Mouse (Mus musculus) cerebellum, adult 9-11 months (tissue): ENCODE measurements at regions not wholly inside any gene's neighbourhood (a gene's known extent, or its start where the extent isn't known, plus 50 kb on each side); places are given as distances from the start of the nearest gene placed in this dataset.

ENCODE experiments used
- DNase-seq: peaks from one replicate; pipeline ENCODE4 v3.0.0; 2022

DNA sequence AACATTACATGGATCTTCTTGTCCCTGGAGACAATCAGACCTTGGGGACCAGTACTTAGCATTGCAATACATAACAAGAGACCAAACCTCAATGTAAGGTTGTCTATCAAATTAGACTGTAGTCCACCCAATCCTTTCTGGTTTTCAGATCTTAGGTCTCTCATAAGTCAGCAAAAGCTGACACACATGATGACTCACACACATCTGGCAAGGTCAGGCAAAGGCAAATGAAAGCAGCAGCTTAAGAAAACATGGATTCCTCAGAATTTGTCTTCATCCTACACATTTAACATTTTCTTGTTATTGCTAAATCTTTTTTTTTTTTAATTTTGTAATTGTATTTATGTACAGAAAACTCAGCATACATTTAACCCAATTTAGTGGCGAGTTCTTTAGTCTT, 52.0 kb downstream of the Gm11983 start:
- no peak for DNase-seq

DNA sequence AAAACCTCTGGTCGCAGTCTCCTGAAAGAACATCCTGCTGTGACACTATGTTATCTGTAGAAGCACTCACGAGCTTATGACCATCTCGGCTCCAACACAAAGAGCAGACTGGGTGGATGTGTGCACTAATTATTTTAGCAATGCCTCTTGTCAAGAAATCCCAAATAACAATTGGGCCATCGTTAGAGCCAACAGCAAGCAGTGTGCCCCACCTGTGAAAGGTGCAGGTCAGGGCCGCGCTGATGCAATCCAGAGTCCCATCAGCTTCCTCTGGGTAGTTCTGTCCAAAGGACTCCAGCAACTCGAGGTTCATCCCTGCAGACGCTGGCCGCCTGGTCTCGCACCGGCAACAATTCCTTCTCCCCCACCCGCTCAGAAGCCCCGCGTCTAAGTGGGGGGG, 54.6 kb downstream of the Gm11983 start:
- DNase-seq, result no peak

DNA sequence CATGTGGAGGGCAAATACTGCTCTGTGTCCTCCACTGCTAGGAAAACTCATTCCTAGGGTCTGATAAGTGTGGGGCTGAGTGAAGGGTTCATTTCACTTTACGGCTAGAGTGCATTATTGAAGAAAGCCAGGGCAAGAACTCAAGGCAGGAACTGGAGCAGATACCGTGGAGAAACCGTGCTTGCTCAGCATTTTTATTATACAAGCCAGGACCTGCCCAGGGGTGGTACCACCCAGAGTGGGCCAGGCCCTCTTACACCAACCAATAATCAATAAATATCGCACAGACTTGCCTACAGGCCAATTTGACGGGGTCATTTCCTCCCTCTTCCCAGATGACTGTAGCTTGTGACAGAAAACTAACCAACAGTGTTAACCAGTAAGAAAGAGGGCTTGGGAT, 57.7 kb downstream of the Gm11983 start:
- no peak for DNase-seq

DNA sequence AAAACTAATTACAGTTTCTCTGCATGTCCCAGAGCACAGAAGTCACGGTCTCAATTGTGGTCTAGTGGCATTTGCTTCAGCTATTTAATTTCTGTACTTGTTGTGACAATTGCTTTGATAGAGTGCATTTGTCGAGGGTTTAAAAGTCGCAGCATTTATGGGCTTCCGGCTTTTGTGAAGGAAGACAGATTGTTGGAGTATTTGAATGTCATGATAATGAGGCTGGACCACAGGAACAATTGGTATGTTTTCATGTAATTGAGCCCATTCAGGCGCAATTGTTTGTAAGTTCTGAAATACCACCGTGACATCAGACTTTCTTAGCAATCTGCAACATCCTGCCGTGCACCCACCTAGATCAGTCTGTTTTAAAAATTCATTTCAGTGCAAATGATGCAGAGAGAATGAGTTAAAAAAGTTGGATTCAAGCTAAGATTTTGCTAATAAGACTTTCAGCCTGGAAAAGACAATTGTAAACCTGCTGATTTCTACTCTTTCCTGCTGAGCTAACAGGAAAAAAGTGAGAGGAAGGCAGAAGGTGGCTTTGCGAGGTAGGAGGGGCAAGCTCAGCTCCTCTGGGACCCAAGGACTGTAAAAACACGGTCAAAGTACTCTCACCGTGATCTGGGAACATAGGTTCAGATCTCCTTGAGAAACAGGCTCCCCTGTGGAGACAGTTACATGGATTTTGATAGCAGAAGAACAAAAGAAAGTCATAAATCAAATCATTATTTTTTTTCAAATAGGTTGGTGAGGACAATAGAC, 58.7 kb downstream of the Gm11983 start:
- no peak for DNase-seq

DNA sequence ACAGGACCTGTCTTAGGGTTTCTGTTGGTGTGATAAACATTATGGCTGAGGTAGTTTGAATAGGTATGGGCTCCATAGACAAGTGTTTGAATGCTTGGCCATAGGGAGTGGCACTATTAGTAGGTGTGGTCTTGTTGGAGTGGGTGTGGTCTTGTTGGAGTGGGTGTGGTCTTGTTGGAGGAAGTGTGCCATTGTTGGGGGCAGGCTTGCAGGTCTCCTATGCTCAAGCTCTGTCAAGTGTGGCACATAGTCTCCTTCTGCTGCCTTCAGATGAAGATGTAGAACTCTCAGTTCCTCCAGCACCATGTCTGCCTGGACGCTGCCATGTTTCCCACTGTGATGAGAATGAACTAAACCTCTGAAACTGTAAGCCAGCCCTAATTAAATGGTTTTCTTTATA, 59.9 kb downstream of the Gm11983 start:
- DNase-seq, result no peak

DNA sequence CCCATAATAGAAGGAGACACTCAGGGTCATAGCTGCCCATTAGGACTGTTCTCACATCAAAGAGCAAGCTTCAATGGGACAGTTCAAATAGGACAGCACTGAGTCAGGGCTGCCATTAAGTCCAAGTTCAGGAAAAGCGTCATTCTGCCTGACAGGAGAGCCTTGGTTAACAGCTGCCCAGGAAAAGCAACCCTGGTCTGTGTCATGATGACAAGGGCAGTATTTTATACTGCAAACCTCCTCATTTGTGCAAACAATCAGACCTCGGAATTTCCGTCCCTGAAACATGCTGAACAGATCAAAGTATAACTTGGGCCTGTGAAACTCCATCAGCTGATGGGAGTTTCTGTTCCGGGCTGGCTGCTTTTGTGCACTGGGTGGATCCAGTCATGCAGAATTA, 62.8 kb downstream of the Gm11983 start:
- no peak for DNase-seq

DNA sequence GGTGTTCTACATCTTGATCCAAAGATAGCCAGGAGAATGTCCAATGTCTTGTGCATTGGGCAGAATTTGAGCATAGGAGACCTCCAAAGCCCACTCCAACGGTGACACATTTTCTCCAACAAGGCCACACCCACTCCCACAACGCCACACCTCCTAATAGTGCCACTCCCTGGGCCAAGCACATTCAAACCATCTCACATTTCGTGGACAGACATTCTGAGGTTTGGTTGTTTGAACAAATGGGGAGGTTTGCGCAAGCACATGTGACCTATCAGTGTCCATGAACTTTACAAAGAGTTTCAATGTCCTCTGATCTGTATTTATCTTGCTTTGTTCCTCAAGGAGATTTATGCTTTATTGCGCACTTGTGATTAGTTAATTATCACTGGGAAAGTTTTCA, 63.5 kb downstream of the Gm11983 start:
- no peak for DNase-seq

DNA sequence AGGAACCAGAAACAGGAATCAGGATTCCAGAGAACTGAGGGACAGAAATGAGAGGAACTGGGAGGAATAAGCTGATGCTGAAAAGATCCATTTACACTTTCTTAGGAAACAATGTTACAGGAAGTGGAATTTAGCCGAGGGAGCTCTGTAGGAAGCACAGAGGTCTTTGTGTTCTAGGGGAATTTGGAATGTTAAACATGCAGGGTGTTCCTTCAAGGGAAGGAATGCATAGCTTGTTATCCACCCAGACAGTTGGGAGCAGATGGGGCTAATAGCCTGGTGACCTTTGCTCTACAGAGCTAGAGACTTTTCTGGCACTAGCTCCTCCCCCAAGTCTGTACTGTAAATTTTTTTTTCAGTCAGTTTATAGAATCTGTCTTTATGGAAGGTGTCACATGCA, 64.1 kb downstream of the Gm11983 start:
- no peak for DNase-seq

DNA sequence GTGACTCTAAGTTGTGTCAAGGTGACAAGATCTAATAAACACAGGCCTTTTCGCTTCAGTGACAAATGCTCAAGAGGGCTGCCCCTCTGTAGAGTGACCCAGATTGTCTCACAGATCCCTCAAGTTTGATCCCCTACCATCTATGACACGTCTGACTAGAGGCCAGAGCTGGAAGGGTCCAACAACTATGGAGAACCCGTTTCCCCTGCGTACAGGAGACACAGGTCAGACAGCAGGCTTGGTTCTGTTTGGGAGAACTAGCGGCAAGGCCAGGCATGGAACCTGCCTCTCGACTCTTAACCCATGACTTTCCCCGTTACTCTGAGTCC, 68.1 kb downstream of the Gm11983 start:
- DNase-seq, result no peak

DNA sequence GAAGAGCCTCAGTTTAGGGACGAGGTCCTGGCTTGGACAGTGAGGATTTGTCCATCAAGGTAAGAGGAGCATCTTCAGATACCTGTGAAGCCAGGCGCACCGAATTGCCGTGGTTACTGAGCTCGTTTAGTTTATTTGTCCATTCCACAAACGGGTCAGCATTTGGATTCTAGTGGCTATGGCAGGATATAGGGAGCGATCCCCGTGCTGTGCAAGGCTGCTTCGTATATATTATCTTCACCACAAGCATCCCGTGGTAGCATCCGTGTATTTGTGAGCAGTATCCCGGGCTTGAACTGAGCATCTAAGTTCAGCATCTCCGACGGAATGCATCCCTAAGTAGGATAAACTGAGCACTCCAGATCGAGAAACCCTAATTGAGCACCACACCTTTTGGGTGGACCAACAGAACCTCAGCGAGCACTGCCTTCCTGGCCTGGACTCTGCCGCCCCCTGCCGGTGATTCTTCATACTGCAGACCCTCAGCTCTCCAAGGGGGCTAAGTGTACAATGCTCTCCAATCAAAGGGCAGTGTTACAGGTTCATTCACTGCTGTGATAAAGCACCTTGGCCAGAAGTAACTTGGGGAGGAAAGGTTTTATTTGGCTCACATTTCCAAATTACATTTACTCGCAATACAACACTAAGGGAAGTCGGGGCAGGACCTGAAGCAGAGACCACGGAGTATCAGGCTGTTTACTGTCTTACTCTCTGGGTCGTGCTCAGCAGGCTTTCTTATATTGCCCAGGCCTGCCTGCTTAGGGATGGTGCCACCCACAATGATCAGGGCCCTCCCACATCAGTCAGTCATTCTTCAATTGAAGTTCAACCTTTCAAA, 68.6 kb downstream of the Gm11983 start:
- peak; percentile 77 for DNase-seq

DNA sequence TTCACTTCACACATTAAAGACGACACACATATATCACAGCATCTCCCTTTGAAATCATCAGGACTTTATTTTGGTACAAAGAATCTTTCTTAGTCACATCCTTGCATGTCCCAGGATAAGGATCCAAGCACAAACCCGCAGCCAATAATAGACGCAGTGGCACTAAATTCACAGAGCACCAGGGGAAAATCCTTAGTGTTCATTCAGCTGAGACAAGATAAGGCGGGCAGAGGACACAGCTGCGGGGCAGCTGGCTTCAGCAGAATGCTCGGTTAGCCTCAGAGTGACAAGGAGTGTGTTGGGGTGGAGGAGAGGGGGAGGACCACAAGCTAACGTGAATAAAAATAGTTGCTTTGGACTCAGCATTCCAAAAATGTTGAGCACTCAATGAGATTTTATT, 70.7 kb downstream of the Gm11983 start:
- DNase-seq, result no peak

DNA sequence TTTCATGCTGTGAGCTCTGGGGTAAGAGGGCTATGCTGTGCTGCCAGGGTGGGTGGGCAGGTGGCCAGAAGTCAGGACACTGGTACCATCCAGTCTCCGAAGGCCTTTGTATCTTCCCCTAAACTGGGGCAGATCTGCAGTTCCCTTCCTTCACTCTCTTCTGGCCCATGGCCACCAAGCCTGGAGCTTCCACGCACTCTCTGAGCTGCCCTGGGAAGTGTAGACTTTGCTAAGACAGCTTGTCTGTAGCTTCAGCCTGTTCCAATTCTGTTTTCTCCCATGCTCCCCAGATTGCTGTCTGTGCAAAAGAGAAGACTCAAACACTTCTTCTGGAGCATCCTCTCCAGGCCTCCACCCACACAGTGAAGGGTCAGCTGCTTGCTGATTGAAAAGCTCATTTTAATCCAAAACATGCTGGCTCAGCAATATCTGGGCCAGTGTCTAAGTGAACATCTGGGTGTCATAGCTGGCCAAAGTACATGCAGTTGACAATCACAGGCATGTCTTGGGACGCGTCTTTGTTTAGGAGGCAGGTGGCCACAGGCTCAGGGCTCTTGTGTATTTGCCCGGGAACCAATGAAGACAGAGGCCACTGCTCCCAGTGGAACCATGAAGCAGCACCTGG, 72.0 kb downstream of the Gm11983 start:
- no peak for DNase-seq

DNA sequence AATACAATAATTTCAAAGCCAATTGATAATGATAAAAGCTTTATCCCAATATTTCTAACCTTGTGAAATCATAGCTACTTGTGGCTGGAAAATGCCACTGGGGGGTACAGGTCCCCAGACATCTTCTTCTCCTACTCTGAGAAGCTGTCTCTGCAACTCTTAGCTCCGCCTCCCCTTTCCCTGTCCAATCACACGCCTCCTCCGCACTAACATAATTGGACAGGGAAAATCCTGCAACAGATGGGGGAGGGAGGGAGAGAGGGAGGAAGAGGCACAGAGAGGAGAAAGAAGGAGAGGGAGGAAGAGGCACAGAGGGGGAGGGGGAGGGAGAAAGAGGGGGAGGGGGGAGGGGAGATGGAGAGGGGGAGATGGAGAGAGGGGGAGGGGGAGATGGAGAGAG, 73.3 kb downstream of the Gm11983 start:
- DNase-seq, result no peak

DNA sequence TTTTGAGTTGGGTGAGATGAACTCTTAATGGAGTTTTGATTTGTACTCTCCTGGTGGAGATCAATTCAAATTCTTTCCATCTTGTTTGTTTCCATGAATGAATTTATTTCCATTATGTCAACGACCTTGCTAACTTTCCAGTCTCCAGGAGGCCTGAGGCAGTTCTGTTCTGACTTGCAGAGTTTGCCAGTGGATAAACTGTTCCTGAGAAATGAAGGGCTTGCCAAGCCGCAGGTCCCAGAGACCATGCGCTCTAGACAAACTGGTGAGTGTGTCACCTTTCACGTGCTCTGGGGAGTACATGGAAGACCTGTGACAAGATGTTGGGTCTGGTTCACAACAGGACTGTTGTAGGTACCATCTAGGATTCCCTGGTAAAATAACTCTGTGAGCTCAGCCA, 74.5 kb downstream of the Gm11983 start:
- DNase-seq, result no peak

DNA sequence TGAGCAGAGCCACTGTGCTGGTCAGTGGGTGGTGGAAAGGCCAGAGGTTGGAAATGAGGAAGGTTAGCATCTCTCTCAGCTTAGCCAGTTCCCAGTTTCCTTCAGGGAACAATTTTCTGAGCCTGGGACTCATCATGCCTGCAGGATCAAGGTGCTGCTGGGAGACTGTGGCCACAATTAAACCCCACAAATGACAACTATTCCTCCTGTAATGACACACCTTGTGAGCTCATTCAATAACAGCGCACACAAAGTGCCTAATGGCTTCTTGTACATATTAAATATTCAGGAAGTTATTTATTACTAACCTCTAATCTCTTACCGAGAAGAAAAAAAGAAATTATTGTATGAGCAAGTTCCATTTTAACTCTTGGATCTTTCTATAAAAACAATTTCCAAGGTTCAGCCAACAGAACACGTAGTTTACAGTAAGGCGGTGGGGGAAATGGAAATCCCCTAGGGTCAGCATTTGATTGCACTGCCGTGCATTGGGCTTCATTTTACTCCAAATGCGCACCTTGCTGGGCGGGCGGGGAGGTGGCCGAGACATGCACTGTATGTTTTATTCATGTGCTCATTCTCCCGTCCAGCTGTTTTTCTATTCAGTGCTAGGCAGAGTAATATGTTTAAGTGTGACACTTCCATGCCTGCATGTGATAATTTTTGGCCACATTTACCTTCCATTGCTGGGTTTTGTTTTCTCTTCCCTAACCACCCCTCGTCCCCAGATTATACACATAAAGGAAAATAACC, 75.4 kb downstream of the Gm11983 start:
- DNase-seq, result no peak

DNA sequence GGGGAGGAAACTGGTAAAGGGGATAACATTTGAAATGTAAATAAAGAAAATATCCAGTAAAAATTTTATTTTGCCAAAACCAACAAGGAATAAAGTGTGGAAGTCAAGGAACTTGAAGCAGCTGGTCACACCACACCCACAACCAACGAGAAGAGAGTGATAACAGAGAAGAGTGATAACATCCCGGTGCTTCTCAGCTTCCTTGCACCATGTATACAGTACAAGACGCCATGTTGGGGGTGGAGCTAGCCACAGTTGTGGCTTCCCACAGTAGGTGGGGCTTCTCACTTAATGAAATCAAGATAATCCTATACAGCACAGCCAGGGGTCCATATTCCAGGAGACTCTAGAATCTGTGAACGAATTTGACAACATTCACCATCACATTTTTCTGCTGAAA, 77.9 kb downstream of the Gm11983 start:
- no peak for DNase-seq

DNA sequence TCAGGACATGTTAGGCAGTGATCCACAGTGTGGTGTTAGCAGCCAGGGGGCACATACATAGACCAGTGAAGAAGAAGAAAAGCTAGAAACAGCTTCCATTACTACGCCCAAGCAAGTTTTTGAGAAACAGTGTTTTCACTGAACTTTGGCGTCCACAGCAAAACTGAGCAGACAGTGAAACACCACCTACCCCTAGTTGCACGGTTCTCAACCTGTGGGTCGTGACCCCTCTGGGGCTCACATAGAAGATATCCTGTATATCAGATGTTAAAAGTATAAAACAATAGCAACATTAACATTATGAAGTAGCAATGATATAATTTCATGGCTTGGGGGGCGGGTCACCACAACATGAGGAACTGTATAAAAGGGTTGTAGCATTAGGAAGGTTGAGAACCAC, 81.1 kb downstream of the Ramp3 start:
- no peak for DNase-seq

DNA sequence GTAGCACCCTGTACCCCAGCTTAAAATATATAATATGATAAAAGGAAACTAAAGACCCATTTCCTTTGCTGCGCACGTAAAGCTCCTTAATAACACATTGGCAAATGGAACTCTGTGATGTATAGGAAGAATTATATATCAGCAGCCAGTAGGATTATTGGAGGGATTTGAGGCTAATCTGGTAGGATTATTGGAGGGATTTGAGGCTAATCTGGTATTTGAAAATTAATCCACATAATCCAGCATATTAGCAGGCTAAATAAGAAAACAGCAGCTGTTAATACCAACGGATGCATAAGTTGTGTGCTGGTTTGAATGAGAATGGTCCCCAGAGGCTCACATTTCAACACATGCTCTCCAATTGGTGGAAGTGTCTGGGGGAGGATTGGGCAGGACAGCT, 80.3 kb downstream of the Ramp3 start:
- DNase-seq, result no peak

DNA sequence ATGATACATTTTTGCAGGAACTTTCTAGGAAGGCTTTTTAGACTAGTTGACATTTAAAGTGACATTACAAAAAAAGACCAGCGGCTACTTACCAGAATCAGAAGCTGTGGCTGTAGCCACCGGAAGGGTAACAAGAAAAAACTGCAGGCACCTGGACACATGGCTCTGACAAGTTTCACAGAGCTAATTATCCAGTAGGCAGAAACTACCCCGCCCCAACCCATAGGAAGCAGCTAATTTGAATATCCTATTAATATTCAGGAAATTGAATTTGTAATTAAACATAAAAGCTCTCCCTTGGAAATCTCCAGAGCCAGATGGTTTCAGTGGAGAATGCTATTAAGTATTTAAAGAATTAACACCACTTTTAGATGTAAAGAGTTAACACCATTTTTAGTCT, 79.8 kb downstream of the Ramp3 start:
- no peak for DNase-seq

DNA sequence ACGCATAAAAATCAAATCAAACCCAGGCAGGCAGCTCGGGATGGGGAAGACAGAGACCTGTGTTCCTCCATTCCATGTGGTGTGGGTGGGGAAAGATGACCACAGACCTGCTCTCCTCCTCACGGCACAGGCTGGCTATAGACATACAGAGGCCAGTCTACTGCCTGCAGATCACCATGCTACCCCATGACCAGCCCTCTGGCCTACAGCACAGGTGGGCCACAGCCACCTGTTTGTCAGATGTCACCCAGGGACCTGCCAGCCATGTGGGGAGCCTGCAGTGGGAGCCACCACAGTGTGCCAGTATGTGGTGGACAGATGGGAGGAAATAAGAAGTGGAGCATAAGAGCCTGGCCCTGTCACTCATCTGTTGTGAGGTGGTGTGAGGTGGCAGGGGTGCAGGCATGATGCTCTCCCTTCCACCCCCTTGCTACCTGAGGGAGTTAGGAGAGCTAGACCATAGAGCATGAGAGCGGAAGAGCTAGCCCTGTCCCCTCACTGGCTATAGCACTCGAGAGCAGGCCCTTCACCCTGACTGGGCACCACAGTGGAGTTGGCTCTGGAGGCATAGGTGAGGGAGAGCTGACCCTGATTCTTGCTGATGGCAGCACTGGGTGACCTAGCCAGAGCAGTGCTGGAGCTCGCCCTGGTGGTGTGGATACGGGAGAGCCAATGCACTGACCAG, 76.6 kb downstream of the Ramp3 start:
- DNase-seq, result peak; percentile 64

DNA sequence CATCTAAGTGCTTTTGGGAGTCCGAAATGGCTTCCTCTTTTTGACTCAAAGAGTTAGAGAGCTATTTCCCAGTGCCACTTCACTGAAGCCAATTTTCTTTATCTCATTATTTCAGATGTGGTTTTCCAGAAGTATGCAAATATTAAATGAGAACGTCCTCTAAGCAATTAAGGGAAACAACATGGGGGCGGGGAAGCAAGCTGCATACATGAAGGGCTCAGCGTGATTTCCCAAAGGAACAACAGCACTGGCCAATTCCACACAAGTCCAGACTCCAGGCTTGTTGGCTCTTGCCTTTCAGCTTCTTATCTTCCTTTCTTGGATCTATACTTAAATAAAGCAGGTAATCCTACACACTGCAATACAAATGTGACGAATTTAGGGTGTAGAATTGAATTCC, 73.2 kb downstream of the Ramp3 start:
- no peak for DNase-seq
